ENCODE assay signal across 9 mouse cellular contexts in genomic region chr6:72233950-72234349, GRCm38 (mm10). TPM values are rescaled to one million over a fixed set of nuclear protein-coding genes. Genes with fewer than 3 reads are reported as not detected.
DNase-seq lines count a peak whose midpoint lies in the region; ATAC-seq lines count a peak whose summit lies in the region.
"Had no signal": no experiment of that assay in that cellular context is flagged by ENCODE, and none has a peak within 500 bp of the region (broad histone marks: within the 10 kb centered on the region; RNA-seq: fewer than 3 reads in every experiment).

No protein-coding gene starts in this region.

- 0% methylated on average over 12 of the region's 13 CpGs for WGBS in kidney, embryonic 15.5 days
- under 1% methylated on average over 10 of the region's 13 CpGs for WGBS in embryonic facial prominence, embryonic 11.5 days
- WGBS in intestine, embryonic 14.5 days: 2% methylated on average over 9 of the region's 13 CpGs

- peak overlapping the region; percentile 53 for H3K9ac ChIP-seq in kidney, embryonic 15.5 days
- H3K9ac ChIP-seq in embryonic facial prominence, embryonic 11.5 days (replicated peaks; ENCODE audit: low read length): peak overlapping the region; percentile 67
- peak overlapping the region; percentile 45; the same call in 1 of the 2 replicates for H3K9ac ChIP-seq in intestine, embryonic 14.5 days (ENCODE audit: low read length)

- ATAC-seq in kidney, embryonic 15.5 days (replicated peaks; ENCODE audit: low FRiP score): no peak
- ATAC-seq in embryonic facial prominence, embryonic 11.5 days (replicated peaks; ENCODE audit: insufficient number of reproducible peaks, low FRiP score, low TSS enrichment, low read depth): no peak
- no peak for ATAC-seq in intestine, embryonic 14.5 days (replicated peaks; ENCODE audit: low FRiP score, low TSS enrichment, low read depth)
- ATAC-seq: Patski had no signal

- peak overlapping the region; percentile 98 for H3K4me2 ChIP-seq in kidney, embryonic 15.5 days
- peak overlapping the region; percentile 99 for H3K4me2 ChIP-seq in embryonic facial prominence, embryonic 11.5 days (ENCODE audit: low read depth, low read length)
- H3K4me2 ChIP-seq in intestine, embryonic 14.5 days (ENCODE audit: low read length): peak overlapping the region; percentile 99

- no peaks in the 10 kb centered on the region for H3K9me3 ChIP-seq in kidney, embryonic 15.5 days (replicated peaks)
- H3K9me3 ChIP-seq in embryonic facial prominence, embryonic 11.5 days (replicated peaks; ENCODE audit: control insufficient read depth, low read length): no peaks in the 10 kb centered on the region
- no peaks in the 10 kb centered on the region for H3K9me3 ChIP-seq in intestine, embryonic 14.5 days (ENCODE audit: control insufficient read depth, low read length)

- peak overlapping the region; percentile 69 for H3K4me3 ChIP-seq in kidney, embryonic 15.5 days (replicated peaks)
- H3K4me3 ChIP-seq in embryonic facial prominence, embryonic 11.5 days (ENCODE audit: low read depth, low read length): peak overlapping the region; percentile 69
- peak overlapping the region; percentile 63 for H3K4me3 ChIP-seq in intestine, embryonic 14.5 days (ENCODE audit: low read depth, low read length)

- peak overlapping the region; percentile 79; the same call in 1 of the 2 replicates for H3K27ac ChIP-seq in kidney, embryonic 15.5 days
- H3K27ac ChIP-seq in embryonic facial prominence, embryonic 11.5 days (replicated peaks; ENCODE audit: low read depth, low read length): no peak overlapping the region
- no peak overlapping the region for H3K27ac ChIP-seq in intestine, embryonic 14.5 days (ENCODE audit: low read depth)

- H3K27me3 ChIP-seq in kidney, embryonic 15.5 days: peaks cover 37% of the 10 kb centered on the region
- H3K27me3 ChIP-seq in embryonic facial prominence, embryonic 11.5 days (ENCODE audit: control insufficient read depth, insufficient read depth, low read length): 0 out of 2 replicates have a peak, but pooled peaks cover 6% of the 10 kb centered on the region
- peaks cover 26% of the 10 kb centered on the region; the same call in 1 of the 2 replicates for H3K27me3 ChIP-seq in intestine, embryonic 14.5 days (replicated peaks; ENCODE audit: control insufficient read depth, insufficient read depth, low read length)
- H3K27me3 ChIP-seq: Patski had no signal

- no peaks in the 10 kb centered on the region for H3K36me3 ChIP-seq in kidney, embryonic 15.5 days
- no peaks in the 10 kb centered on the region for H3K36me3 ChIP-seq in embryonic facial prominence, embryonic 11.5 days (replicated peaks; ENCODE audit: control insufficient read depth, insufficient read depth, low read depth, low read length)
- no peaks in the 10 kb centered on the region for H3K36me3 ChIP-seq in intestine, embryonic 14.5 days (ENCODE audit: control insufficient read depth, insufficient read depth, low read length)

- DNase-seq in kidney, postnatal 25 days: no peak
- no peak for DNase-seq in embryonic facial prominence, embryonic 11.5 days (ENCODE audit: low spot score)
- no peak for DNase-seq in intestine, embryonic 14.5 days (ENCODE audit: low spot score)
- DNase-seq in neural tube, embryonic 10.5 days (ENCODE audit: extremely low spot score, low spot score): peak; percentile 64
- DNase-seq in ovary, adult 18-20 months (ENCODE audit: low spot score): no peak
- no peak for DNase-seq in urinary bladder, postnatal 4 days (ENCODE audit: low spot score in 2 of 2)
- no peak for DNase-seq in cerebellum, postnatal 10 days

- H3K4me1 ChIP-seq in kidney, embryonic 15.5 days: peaks cover 62% of the 10 kb centered on the region
- H3K4me1 ChIP-seq in embryonic facial prominence, embryonic 11.5 days (ENCODE audit: control insufficient read depth, insufficient read depth, low read length): peaks cover 8% of the 10 kb centered on the region; the same call in 1 of the 2 replicates
- H3K4me1 ChIP-seq in intestine, embryonic 14.5 days (replicated peaks; ENCODE audit: control insufficient read depth, insufficient read depth, low read length): peaks cover 21% of the 10 kb centered on the region

RNA-seq across cellular contexts. Expression of gene Atoh8, which starts 1.4 kb away (rescaled TPM):
- polyA plus RNA-seq in kidney, embryonic 15.5 days (2015; fragmentation: Nextera tagmentation; extraction: Ambion mirVana): 18.5 and 18.9 TPM in 2 replicates
- polyA plus RNA-seq in embryonic facial prominence, embryonic 11.5 days (2014; fragmentation: Nextera tagmentation; extraction: Ambion mirVana): 10.2 and 11.3 TPM in 2 replicates
- 7.3 and 8.7 TPM in 2 replicates for polyA plus RNA-seq in intestine, embryonic 14.5 days (2014; fragmentation: Nextera tagmentation; extraction: Ambion mirVana)
